8 mouse cellular contexts compared by ENCODE assay signal in genomic region chr8:104601941-104602371, GRCm38 (mm10). TPM values are rescaled to one million over a fixed set of nuclear protein-coding genes. Genes with fewer than 3 reads are reported as not detected.
DNase-seq lines count a peak whose midpoint lies in the region; ATAC-seq and TF ChIP-seq lines count a peak whose summit lies in the region.
"Had no signal": no experiment of that assay in that cellular context is flagged by ENCODE, and none has a peak within 500 bp of the region (broad histone marks: within the 10 kb centered on the region; RNA-seq: fewer than 3 reads in every experiment).

No protein-coding gene starts in this region.

- H3K27ac ChIP-seq in embryonic facial prominence, embryonic 14.5 days (replicated peaks; ENCODE audit: low read depth, low read length) = no peak overlapping the region
- no peak overlapping the region for H3K27ac ChIP-seq in midbrain, embryonic 15.5 days

- H3K27me3 ChIP-seq in embryonic facial prominence, embryonic 14.5 days (replicated peaks; ENCODE audit: control insufficient read depth, insufficient read depth, low read length) = no peaks in the 10 kb centered on the region
- H3K27me3 ChIP-seq in midbrain, embryonic 15.5 days (replicated peaks) = peaks cover 9% of the 10 kb centered on the region; the same call in 1 of the 2 replicates

- peak; percentile 42; the same call in 1 of the 2 replicates for ATAC-seq in embryonic facial prominence, embryonic 14.5 days (ENCODE audit: low read depth)
- peak; percentile 53; the same call in 1 of the 2 replicates for ATAC-seq in midbrain, embryonic 15.5 days (replicated peaks)

- H3K9ac ChIP-seq in embryonic facial prominence, embryonic 14.5 days (ENCODE audit: low read depth, low read length) = peak overlapping the region; percentile 31; the same call in 1 of the 2 replicates
- no peak overlapping the region for H3K9ac ChIP-seq in midbrain, embryonic 15.5 days

- peak; percentile 6 for DNase-seq in brain, embryonic 14.5 days (ENCODE audit: low read depth)
- peak; percentile 32 for DNase-seq in embryonic facial prominence, embryonic 14.5 days (ENCODE audit: low spot score)
- peak; percentile 62 for DNase-seq in kidney, adult 9 months
- DNase-seq in thymus, postnatal 36 days = no peak
- DNase-seq in gastrocnemius, postnatal 36 days = no peak
- no peak for DNase-seq in right cerebral cortex, postnatal 10 days (ENCODE audit: low spot score in 2 of 2)

- no peak for TF ChIP-seq CTCF in brain, embryonic 14.5 days (IDR thresholded peaks at IDR 0.05; ENCODE audit: borderline replicate concordance, extremely low read depth, insufficient read depth, insufficient read length)

- no peaks in the 10 kb centered on the region for H3K9me3 ChIP-seq in embryonic facial prominence, embryonic 14.5 days (ENCODE audit: control insufficient read depth, low read length)
- H3K9me3 ChIP-seq in midbrain, embryonic 15.5 days = no peaks in the 10 kb centered on the region

- H3K4me3 ChIP-seq in embryonic facial prominence, embryonic 14.5 days (ENCODE audit: low read depth, low read length) = peak overlapping the region; percentile 26
- peak overlapping the region; percentile 15; the same call in 1 of the 2 replicates for H3K4me3 ChIP-seq in midbrain, embryonic 15.5 days

- peak overlapping the region; percentile 49 for H3K4me2 ChIP-seq in embryonic facial prominence, embryonic 14.5 days (ENCODE audit: low read depth, low read length)
- peak overlapping the region; percentile 45 for H3K4me2 ChIP-seq in midbrain, embryonic 15.5 days

- intact Hi-C loops in gastrocnemius, postnatal 36 days (cut with DNase I) = loop anchor here (2.0 kb wide), 1 partner anchor 41 kb away; no protein-coding TSS in a partner anchor

- H3K36me3 ChIP-seq in embryonic facial prominence, embryonic 14.5 days (ENCODE audit: control insufficient read depth, insufficient read depth, low read length) = 0 out of 2 replicates have a peak, but pooled peaks cover 4% of the 10 kb centered on the region
- no peaks in the 10 kb centered on the region for H3K36me3 ChIP-seq in midbrain, embryonic 15.5 days (replicated peaks)

- under 1% methylated on average over 12 of the region's 12 CpGs for WGBS in embryonic facial prominence, embryonic 14.5 days
- 0% methylated on average over 12 of the region's 12 CpGs for WGBS in midbrain, embryonic 15.5 days

- peaks cover 5% of the 10 kb centered on the region; the same call in 1 of the 2 replicates for H3K4me1 ChIP-seq in embryonic facial prominence, embryonic 14.5 days (ENCODE audit: control insufficient read depth, insufficient read depth, low read length)
- peaks cover 9% of the 10 kb centered on the region; the same call in 1 of the 2 replicates for H3K4me1 ChIP-seq in midbrain, embryonic 15.5 days

- no peak for TF ChIP-seq POLR2A in brain, embryonic 14.5 days (IDR thresholded peaks at IDR 0.05; ENCODE audit: borderline replicate concordance, extremely low read depth, insufficient read depth, insufficient read length, poor library complexity, severe bottlenecking)

RNA-seq across cellular contexts. Expression of gene Pdp2, which starts 10.7 kb away (rescaled TPM):
- polyA plus RNA-seq in brain, embryonic 14.5 days (2012; rRNA removed) = 6.8 and 9.7 TPM in 2 replicates
- polyA plus RNA-seq in embryonic facial prominence, embryonic 14.5 days (2014; fragmentation: Nextera tagmentation; extraction: Ambion mirVana) = 8.1 and 8.2 TPM in 2 replicates
- 20.0 and 20.9 TPM in 2 replicates for polyA plus RNA-seq in midbrain, embryonic 15.5 days (2015; fragmentation: Nextera tagmentation; extraction: Ambion mirVana)
- total RNA-seq in gastrocnemius, postnatal 36 days (2021) = 1 to 10 TPM; 4.2 to 7.4 TPM

RNA-seq across cellular contexts. Expression of gene Cdh16, which starts 22.2 kb away (rescaled TPM):
- not detected in 2 replicates for polyA plus RNA-seq in brain, embryonic 14.5 days (2012; rRNA removed)
- 1.9 and 2.1 TPM in 2 replicates for polyA plus RNA-seq in embryonic facial prominence, embryonic 14.5 days (2014; fragmentation: Nextera tagmentation; extraction: Ambion mirVana)
- polyA plus RNA-seq in midbrain, embryonic 15.5 days (2015; fragmentation: Nextera tagmentation; extraction: Ambion mirVana) = not detected in 2 replicates
- total RNA-seq in gastrocnemius, postnatal 36 days (2021) = not detected
- polyA plus RNA-seq: cortical plate, adult 2 months had no signal

RNA-seq across cellular contexts. Expression of gene Rrad, which starts 29.2 kb away (rescaled TPM):
- 3.0 and 3.4 TPM in 2 replicates for polyA plus RNA-seq in brain, embryonic 14.5 days (2012; rRNA removed)
- 40.5 and 54.7 TPM in 2 replicates for polyA plus RNA-seq in embryonic facial prominence, embryonic 14.5 days (2014; fragmentation: Nextera tagmentation; extraction: Ambion mirVana)
- 4.0 and 5.1 TPM in 2 replicates for polyA plus RNA-seq in midbrain, embryonic 15.5 days (2015; fragmentation: Nextera tagmentation; extraction: Ambion mirVana)
- total RNA-seq in gastrocnemius, postnatal 36 days (2021) = 1 to 10 TPM; 2.2 to 2.9 TPM

RNA-seq across cellular contexts. Expression of gene Ciao2b, which starts 39.8 kb away (rescaled TPM):
- 83.3 and 119 TPM in 2 replicates for polyA plus RNA-seq in brain, embryonic 14.5 days (2012; rRNA removed)
- polyA plus RNA-seq in embryonic facial prominence, embryonic 14.5 days (2014; fragmentation: Nextera tagmentation; extraction: Ambion mirVana) = 81.3 and 87.9 TPM in 2 replicates
- 132 and 140 TPM in 2 replicates for polyA plus RNA-seq in midbrain, embryonic 15.5 days (2015; fragmentation: Nextera tagmentation; extraction: Ambion mirVana)
- total RNA-seq in gastrocnemius, postnatal 36 days (2021) = 10 to 100 TPM; 29.1 to 29.4 TPM

Comparison
In these comparisons a context has a peak if more than half of its experiments do, and no peak if none do; other contexts are left out.
1. DNase-seq: peak in brain, embryonic 14.5 days (single experiment), embryonic facial prominence, embryonic 14.5 days (single experiment) and kidney, adult 9 months (single experiment); none in thymus, postnatal 36 days (0 of 2), gastrocnemius, postnatal 36 days (0 of 2) and right cerebral cortex, postnatal 10 days (0 of 2).